8 mouse cellular contexts compared by ENCODE assay signal in the genomic region with DNA sequence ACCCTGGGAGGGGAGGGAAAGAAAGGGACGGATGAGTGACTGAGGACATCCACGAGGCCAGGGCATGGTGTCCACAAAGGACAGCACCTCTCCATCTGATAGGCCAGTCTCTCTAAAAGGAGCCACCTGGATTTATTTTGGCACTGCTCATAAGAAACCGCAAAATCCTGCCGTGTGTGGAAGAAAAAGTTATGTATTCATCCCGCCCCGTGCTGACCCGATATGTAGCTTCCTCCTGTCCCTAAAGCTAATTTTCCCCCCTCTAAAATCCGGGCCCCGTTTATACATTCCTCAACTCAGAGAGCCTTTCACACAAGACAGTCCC. TPM values are rescaled to one million over a fixed set of nuclear protein-coding genes. Genes with fewer than 3 reads are reported as not detected.
DNase-seq lines count a peak whose midpoint lies in the region; ATAC-seq and TF ChIP-seq lines count a peak whose summit lies in the region.

No protein-coding gene starts in this region.

- no peak for DNase-seq in kidney, postnatal 10 days
- DNase-seq in embryonic facial prominence, embryonic 11.5 days (ENCODE audit: low spot score), result no peak
- no peak for DNase-seq in midbrain, postnatal 0 days (ENCODE audit: low spot score)
- DNase-seq in T-cell, adult 2 months (ENCODE audit: low spot score), result no peak
- no peak for DNase-seq in embryo, embryonic 10.5 days (ENCODE audit: low spot score)

- peak overlapping the region; percentile 100 for H3K27ac ChIP-seq in kidney, embryonic 16.5 days (ENCODE audit: low read length)
- peak overlapping the region; percentile 85 for H3K27ac ChIP-seq in embryonic facial prominence, embryonic 11.5 days (replicated peaks; ENCODE audit: low read depth, low read length)
- peak overlapping the region; percentile 85 for H3K27ac ChIP-seq in hindbrain, embryonic 16.5 days (ENCODE audit: low read depth, low read length)
- peak overlapping the region; percentile 63 for H3K27ac ChIP-seq in midbrain, postnatal 0 days (ENCODE audit: low read depth, low read length)

- peak overlapping the region; percentile 99 for H3K9ac ChIP-seq in kidney, embryonic 16.5 days (replicated peaks; ENCODE audit: low read length)
- peak overlapping the region; percentile 98 for H3K9ac ChIP-seq in embryonic facial prominence, embryonic 11.5 days (replicated peaks; ENCODE audit: low read length)
- H3K9ac ChIP-seq in hindbrain, embryonic 16.5 days (ENCODE audit: low read depth, low read length), result peak overlapping the region; percentile 77
- H3K9ac ChIP-seq in midbrain, postnatal 0 days (replicated peaks; ENCODE audit: low read length, poor library complexity, severe bottlenecking), result peak overlapping the region; percentile 64

- no peak for ATAC-seq in kidney, embryonic 16.5 days (ENCODE audit: low FRiP score, low TSS enrichment)
- no peak for ATAC-seq in embryonic facial prominence, embryonic 11.5 days (replicated peaks; ENCODE audit: insufficient number of reproducible peaks, low FRiP score, low TSS enrichment, low read depth)
- no peak; the same call in 1 of the 2 replicates for ATAC-seq in hindbrain, embryonic 16.5 days
- ATAC-seq in midbrain, postnatal 0 days (ENCODE audit: low FRiP score), result no peak
- no peak for ATAC-seq in activated CD4-positive, CD25-positive, alpha-beta regulatory T cell, adult 4 months

- H3K27me3 ChIP-seq in kidney, embryonic 16.5 days (ENCODE audit: insufficient read depth, low read length), result no peaks in the 10 kb centered on the region
- no peaks in the 10 kb centered on the region for H3K27me3 ChIP-seq in embryonic facial prominence, embryonic 11.5 days (ENCODE audit: control insufficient read depth, insufficient read depth, low read length)
- H3K27me3 ChIP-seq in hindbrain, embryonic 16.5 days (replicated peaks; ENCODE audit: control insufficient read depth, insufficient read depth, low read length), result peaks cover 8% of the 10 kb centered on the region
- H3K27me3 ChIP-seq in midbrain, postnatal 0 days (ENCODE audit: insufficient read depth, low read length), result peaks cover 19% of the 10 kb centered on the region

- peaks cover 19% of the 10 kb centered on the region for H3K4me1 ChIP-seq in kidney, embryonic 16.5 days (ENCODE audit: insufficient read depth, low read length)
- H3K4me1 ChIP-seq in embryonic facial prominence, embryonic 11.5 days (ENCODE audit: control insufficient read depth, insufficient read depth, low read length), result 0 out of 2 replicates have a peak, but pooled peaks cover 3% of the 10 kb centered on the region
- H3K4me1 ChIP-seq in hindbrain, embryonic 16.5 days (ENCODE audit: control insufficient read depth, insufficient read depth, low read depth, low read length), result peaks cover 14% of the 10 kb centered on the region
- H3K4me1 ChIP-seq in midbrain, postnatal 0 days (ENCODE audit: insufficient read depth, low read length), result 0 out of 2 replicates have a peak, but pooled peaks cover 6% of the 10 kb centered on the region

- peaks cover 26% of the 10 kb centered on the region for H3K36me3 ChIP-seq in kidney, embryonic 16.5 days (ENCODE audit: insufficient read depth, low read length)
- peaks cover 12% of the 10 kb centered on the region for H3K36me3 ChIP-seq in embryonic facial prominence, embryonic 11.5 days (replicated peaks; ENCODE audit: control insufficient read depth, insufficient read depth, low read depth, low read length)
- no peaks in the 10 kb centered on the region for H3K36me3 ChIP-seq in hindbrain, embryonic 16.5 days (ENCODE audit: control insufficient read depth, insufficient read depth, low read length)
- no peaks in the 10 kb centered on the region for H3K36me3 ChIP-seq in midbrain, postnatal 0 days (ENCODE audit: insufficient read depth, low read length)

- no peaks in the 10 kb centered on the region for H3K9me3 ChIP-seq in kidney, embryonic 16.5 days (ENCODE audit: low read length)
- H3K9me3 ChIP-seq in embryonic facial prominence, embryonic 11.5 days (replicated peaks; ENCODE audit: control insufficient read depth, low read length), result no peaks in the 10 kb centered on the region
- no peaks in the 10 kb centered on the region for H3K9me3 ChIP-seq in hindbrain, embryonic 16.5 days (ENCODE audit: control insufficient read depth, low read length)
- no peaks in the 10 kb centered on the region for H3K9me3 ChIP-seq in midbrain, postnatal 0 days (ENCODE audit: low read length)

- peak overlapping the region; percentile 88 for H3K4me2 ChIP-seq in kidney, embryonic 16.5 days (replicated peaks; ENCODE audit: low read depth, low read length)
- peak overlapping the region; percentile 96 for H3K4me2 ChIP-seq in embryonic facial prominence, embryonic 11.5 days (ENCODE audit: low read depth, low read length)
- H3K4me2 ChIP-seq in hindbrain, embryonic 16.5 days (ENCODE audit: low read length), result peak overlapping the region; percentile 87
- H3K4me2 ChIP-seq in midbrain, postnatal 0 days (ENCODE audit: low read depth, low read length, poor library complexity, severe bottlenecking), result peak overlapping the region; percentile 84

- peak overlapping the region; percentile 94 for H3K4me3 ChIP-seq in kidney, embryonic 16.5 days (ENCODE audit: low read length)
- H3K4me3 ChIP-seq in embryonic facial prominence, embryonic 11.5 days (ENCODE audit: low read depth, low read length), result peak overlapping the region; percentile 71
- H3K4me3 ChIP-seq in hindbrain, embryonic 16.5 days (ENCODE audit: low read length), result peak overlapping the region; percentile 74
- H3K4me3 ChIP-seq in midbrain, postnatal 0 days (ENCODE audit: low read depth, low read length), result peak overlapping the region; percentile 53

- WGBS in kidney, embryonic 16.5 days, result under 1% methylated on average over 9 of the region's 9 CpGs
- under 1% methylated on average over 9 of the region's 9 CpGs for WGBS in embryonic facial prominence, embryonic 11.5 days
- 2% methylated on average over 9 of the region's 9 CpGs for WGBS in hindbrain, embryonic 16.5 days
- 1% methylated on average over 9 of the region's 9 CpGs for WGBS in midbrain, postnatal 0 days

- no peak for TF ChIP-seq CTCF in midbrain, postnatal 0 days (IDR thresholded peaks at IDR 0.05)

RNA-seq across cellular contexts. Expression of a gene that starts 2.3 kb away (rescaled TPM):
- 130 and 153 TPM in 2 replicates for polyA plus RNA-seq in kidney, embryonic 16.5 days (2015; fragmentation: Nextera tagmentation; extraction: Ambion mirVana)
- 154 and 160 TPM in 2 replicates for polyA plus RNA-seq in embryonic facial prominence, embryonic 11.5 days (2014; fragmentation: Nextera tagmentation; extraction: Ambion mirVana)
- 38.0 and 50.8 TPM in 2 replicates for polyA plus RNA-seq in hindbrain, embryonic 16.5 days (2015; fragmentation: Nextera tagmentation; extraction: Ambion mirVana)
- total RNA-seq in midbrain, postnatal 0 days (2014; rRNA removed), result 32.7 and 47.4 TPM in 2 replicates
- 46.3 and 48.5 TPM in 2 replicates for polyA plus RNA-seq in midbrain, postnatal 0 days (2015; fragmentation: Nextera tagmentation; extraction: Ambion mirVana)
- 100 to 1,000 TPM; 109 to 180 TPM for polyA plus RNA-seq in activated CD4-positive, CD25-positive, alpha-beta regulatory T cell, adult 4 months (2017; shearing (Covaris generic))
